Mouse (Mus musculus): ENCODE results near the gene Stat6. TPM values are rescaled to one million over a fixed set of nuclear protein-coding genes. Genes with fewer than 3 reads are reported as not detected.

The Stat6 gene
- polyA plus RNA-seq, 1 experiment = 33.8 TPM

- no peaks in the 10 kb centered on the region for H3K36me3 ChIP-seq (replicated peaks; ENCODE audit: low read length)
- peaks cover 7% of the 10 kb centered on the region; the same call in 1 of the 2 replicates for H3K9me3 ChIP-seq
- no peak for TF ChIP-seq GATA1 (IDR thresholded peaks at IDR 0.05; ENCODE audit: borderline replicate concordance, low read length)
- TF ChIP-seq FLI1 (IDR thresholded peaks at IDR 0.05; ENCODE audit: low read length) = no peak
- peaks cover 90% of the 10 kb centered on the region for H3K27me3 ChIP-seq (replicated peaks)
- no peak overlapping the region for H3K4me3 ChIP-seq (replicated peaks)
- H3K4me1 ChIP-seq = peaks cover 38% of the 10 kb centered on the region
These were observed 28.4 kb upstream of the Stat6 start for GRCm38 (mm10) chr10:127614236-127615033.

- Histone ChIP-seq H3K36me3 (replicated peaks; ENCODE audit: low read length) (no peaks in the 10 kb centered on the region), H3K9me3 (peaks cover 7% of the 10 kb centered on the region; the same call in 1 of the 2 replicates), H3K4me3 (replicated peaks) (no peak overlapping the region), H3K4me1 (peaks cover 37% of the 10 kb centered on the region), H3K27me3 (replicated peaks) (peaks cover 91% of the 10 kb centered on the region)
- TF ChIP-seq FLI1 (IDR thresholded peaks at IDR 0.05; ENCODE audit: low read length) (no peak), GATA1 (IDR thresholded peaks at IDR 0.05; ENCODE audit: borderline replicate concordance, low read length) (no peak)
These were observed 27.8 kb upstream of the Stat6 start for GRCm38 (mm10) chr10:127615034-127615374.

- H3K4me3 ChIP-seq (replicated peaks) = no peak overlapping the region
- peaks cover 33% of the 10 kb centered on the region for H3K4me1 ChIP-seq
- no peak for TF ChIP-seq FLI1 (IDR thresholded peaks at IDR 0.05; ENCODE audit: low read length)
- no peak for TF ChIP-seq GATA1 (IDR thresholded peaks at IDR 0.05; ENCODE audit: borderline replicate concordance, low read length)
- H3K36me3 ChIP-seq (replicated peaks; ENCODE audit: low read length) = no peaks in the 10 kb centered on the region
- peaks cover 2% of the 10 kb centered on the region; the same call in 1 of the 2 replicates for H3K9me3 ChIP-seq
- peaks cover 91% of the 10 kb centered on the region for H3K27me3 ChIP-seq (replicated peaks)
These were observed 27.2 kb upstream of the Stat6 start for GRCm38 (mm10) chr10:127615591-127615990.

- Histone ChIP-seq H3K27me3 (replicated peaks) (peaks cover 95% of the 10 kb centered on the region), H3K9me3 (no peaks in the 10 kb centered on the region), H3K4me3 (replicated peaks) (no peak overlapping the region), H3K4me1 (peaks cover 39% of the 10 kb centered on the region), H3K36me3 (replicated peaks; ENCODE audit: low read length) (no peaks in the 10 kb centered on the region)
- TF ChIP-seq GATA1 (IDR thresholded peaks at IDR 0.05; ENCODE audit: borderline replicate concordance, low read length) = no peak
- no peak for TF ChIP-seq FLI1 (IDR thresholded peaks at IDR 0.05; ENCODE audit: low read length)
These were observed 26.5 kb upstream of the Stat6 start for GRCm38 (mm10) chr10:127616261-127616679.

- Histone ChIP-seq H3K9me3 (no peaks in the 10 kb centered on the region), H3K27me3 (replicated peaks) (peaks cover 95% of the 10 kb centered on the region), H3K4me1 (peaks cover 46% of the 10 kb centered on the region), H3K4me3 (replicated peaks) (peak overlapping the region; percentile 35), H3K36me3 (replicated peaks; ENCODE audit: low read length) (no peaks in the 10 kb centered on the region)
- TF ChIP-seq GATA1 (IDR thresholded peaks at IDR 0.05; ENCODE audit: borderline replicate concordance, low read length) = no peak
- no peak for TF ChIP-seq FLI1 (IDR thresholded peaks at IDR 0.05; ENCODE audit: low read length)
These were observed 25.5 kb upstream of the Stat6 start for GRCm38 (mm10) chr10:127617294-127617693.

GRCm38 (mm10) chr10:127618173-127618572 is 24.6 kb upstream of the Stat6 start:
- Histone ChIP-seq H3K4me3 (replicated peaks) (peak overlapping the region; percentile 66), H3K9me3 (no peaks in the 10 kb centered on the region), H3K4me1 (peaks cover 46% of the 10 kb centered on the region), H3K27me3 (replicated peaks) (peaks cover 87% of the 10 kb centered on the region), H3K36me3 (replicated peaks; ENCODE audit: low read length) (no peaks in the 10 kb centered on the region)
- TF ChIP-seq FLI1 (IDR thresholded peaks at IDR 0.05; ENCODE audit: low read length) = no peak
- TF ChIP-seq GATA1 (IDR thresholded peaks at IDR 0.05; ENCODE audit: borderline replicate concordance, low read length) = no peak

- Histone ChIP-seq H3K9me3 (0 out of 2 replicates have a peak, but pooled peaks cover 3% of the 10 kb centered on the region), H3K27me3 (replicated peaks) (peaks cover 83% of the 10 kb centered on the region), H3K4me3 (replicated peaks) (peak overlapping the region; percentile 66), H3K4me1 (peaks cover 42% of the 10 kb centered on the region), H3K36me3 (replicated peaks; ENCODE audit: low read length) (no peaks in the 10 kb centered on the region)
- TF ChIP-seq GATA1 (IDR thresholded peaks at IDR 0.05; ENCODE audit: borderline replicate concordance, low read length) (no peak), FLI1 (IDR thresholded peaks at IDR 0.05; ENCODE audit: low read length) (no peak)
These were observed 23.6 kb upstream of the Stat6 start for GRCm38 (mm10) chr10:127619119-127619721.

- Histone ChIP-seq H3K9me3 (0 out of 2 replicates have a peak, but pooled peaks cover 3% of the 10 kb centered on the region), H3K4me3 (replicated peaks) (peak overlapping the region; percentile 82), H3K4me1 (peaks cover 34% of the 10 kb centered on the region), H3K27me3 (replicated peaks) (peaks cover 77% of the 10 kb centered on the region), H3K36me3 (replicated peaks; ENCODE audit: low read length) (no peaks in the 10 kb centered on the region)
- no peak for TF ChIP-seq FLI1 (IDR thresholded peaks at IDR 0.05; ENCODE audit: low read length)
- TF ChIP-seq GATA1 (IDR thresholded peaks at IDR 0.05; ENCODE audit: borderline replicate concordance, low read length) = no peak
These were observed 22.8 kb upstream of the Stat6 start for GRCm38 (mm10) chr10:127619941-127620405.

GRCm38 (mm10) chr10:127620406-127621190 is 22.2 kb upstream of the Stat6 start, which contains the start of gene Lrp1:
Gene Lrp1 (minus strand): TSS chr10:127621148.
- no peak for TF ChIP-seq GATA1 (IDR thresholded peaks at IDR 0.05; ENCODE audit: borderline replicate concordance, low read length)
- no peak for TF ChIP-seq FLI1 (IDR thresholded peaks at IDR 0.05; ENCODE audit: low read length)
- Histone ChIP-seq H3K4me1 (peaks cover 28% of the 10 kb centered on the region), H3K27me3 (replicated peaks) (peaks cover 72% of the 10 kb centered on the region)

More at GRCm38 (mm10) chr10:127620406-127621190, 22.2 kb upstream of the Stat6 start, which contains the start of gene Lrp1:
- no peaks in the 10 kb centered on the region for H3K36me3 ChIP-seq (replicated peaks; ENCODE audit: low read length)
- H3K4me3 ChIP-seq (replicated peaks) = peak within 1 kb of the TSS; percentile 90
- 0 out of 2 replicates have a peak, but pooled peaks cover 3% of the 10 kb centered on the region for H3K9me3 ChIP-seq

Measured in megakaryocyte, embryonic 14.5 days (primary cell).